Mouse (Mus musculus) megakaryocyte, embryonic 14.5 days (primary cell): ENCODE results near the gene Nrarp.

Experiments used
- FLI1 ChIP-seq: IDR thresholded peaks from 2 replicates; pipeline ENCODE4 v1.6.1; 2012; ENCODE audit warnings: low read length, inconsistent platforms, mixed read lengths
- GATA1 ChIP-seq: IDR thresholded peaks from 3 replicates; pipeline ENCODE4 v1.6.1; 2012; ENCODE audit warnings: mixed read lengths, low read length, inconsistent platforms, borderline replicate concordance

DNA sequence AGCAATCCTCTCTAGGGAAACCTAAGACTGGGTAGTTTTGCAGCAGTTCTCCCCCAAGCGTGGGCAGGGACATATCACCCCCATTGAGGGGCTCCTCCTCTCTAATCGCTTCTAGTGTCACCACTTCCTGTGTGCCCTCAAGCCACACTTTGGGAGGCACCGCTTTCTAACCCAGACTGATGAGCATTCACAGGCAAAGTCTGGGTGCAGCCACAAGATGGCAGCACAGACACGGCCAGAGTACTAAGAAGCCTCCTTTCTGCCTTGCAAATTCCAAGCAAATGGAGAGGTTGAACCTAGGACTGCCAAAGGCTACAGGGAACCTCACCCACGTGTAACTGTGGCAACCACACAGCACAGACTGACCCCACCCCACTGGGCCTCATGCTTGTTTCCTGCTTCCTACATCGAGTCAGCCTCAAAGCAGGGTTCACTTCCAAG is 12.8 kb downstream of the Nrarp start:
- TF ChIP-seq GATA1 (no peak), FLI1 (no peak)
